Mouse (Mus musculus) C2C12 (cell line): ENCODE data around the gene Prr5.

Experiments used
- CEBPB ChIP-seq: IDR thresholded peaks from one replicate; pipeline ENCODE4 v1.6.1; 2011; ENCODE audit warnings: low read depth, mild to moderate bottlenecking, control low read depth, moderate library complexity
- CTCF ChIP-seq: IDR thresholded peaks from one replicate; pipeline ENCODE4 v1.5.1; 2011; ENCODE audit not compliant: control insufficient read depth, insufficient read depth, insufficient read length
- MAX ChIP-seq: IDR thresholded peaks from one replicate; pipeline ENCODE4 v1.6.1; 2011; ENCODE audit warnings: mild to moderate bottlenecking, control low read depth
- USF1 ChIP-seq: IDR thresholded peaks from one replicate; pipeline ENCODE4 v1.6.1; 2011; ENCODE audit warnings: low read depth, mild to moderate bottlenecking, control low read depth, moderate library complexity

- TF ChIP-seq CTCF (no peak), USF1 (peak; percentile 36), MAX (no peak), CEBPB (no peak)
Measured at GRCm38 (mm10) chr15:84672616-84673015, 3.2 kb downstream of the Prr5 start.
